Mouse (Mus musculus) ES-E14 (cell line): ENCODE data around the gene Upk1a.

Experiments
- CHD2 ChIP-seq: IDR thresholded peaks from 2 replicates; pipeline ENCODE4 v1.6.1; 2014; ENCODE audit warnings: mild to moderate bottlenecking, low read depth, low read length, inconsistent platforms
- MAFK ChIP-seq: IDR thresholded peaks from 2 replicates; pipeline ENCODE4 v1.6.1; 2014; ENCODE audit warnings: mild to moderate bottlenecking, low read depth, low read length, inconsistent platforms; ENCODE audit not compliant: insufficient read depth
- ZC3H11A ChIP-seq: IDR thresholded peaks from 2 replicates; pipeline ENCODE4 v1.6.1; 2012; ENCODE audit warnings: low read depth, mild to moderate bottlenecking, inconsistent platforms, low read length, borderline replicate concordance
- ZNF384 ChIP-seq: IDR thresholded peaks from 2 replicates; pipeline ENCODE4 v1.6.1; 2012; ENCODE audit warnings: low read depth, low read length, inconsistent platforms

GRCm38 (mm10) chr7:30604424-30604823 lies 8.2 kb downstream of the Upk1a start:
- TF ChIP-seq CHD2 (no peak), ZC3H11A (no peak), ZNF384 (no peak), MAFK (no peak)
